Mouse (Mus musculus): ENCODE measurements around the gene Sema4d. TPM values are rescaled to one million over a fixed set of nuclear protein-coding genes. Genes with fewer than 3 reads are reported as not detected.
"Not testable (repeated sequence)": the region's sequence is repeated elsewhere in the genome, so short reads cannot be mapped to it uniquely, and the experiment has no call there.

The Sema4d gene
- 15.2 and 17.9 TPM in 2 replicates for polyA plus RNA-seq (2015; fragmentation: Nextera tagmentation; extraction: Ambion mirVana)

DNA sequence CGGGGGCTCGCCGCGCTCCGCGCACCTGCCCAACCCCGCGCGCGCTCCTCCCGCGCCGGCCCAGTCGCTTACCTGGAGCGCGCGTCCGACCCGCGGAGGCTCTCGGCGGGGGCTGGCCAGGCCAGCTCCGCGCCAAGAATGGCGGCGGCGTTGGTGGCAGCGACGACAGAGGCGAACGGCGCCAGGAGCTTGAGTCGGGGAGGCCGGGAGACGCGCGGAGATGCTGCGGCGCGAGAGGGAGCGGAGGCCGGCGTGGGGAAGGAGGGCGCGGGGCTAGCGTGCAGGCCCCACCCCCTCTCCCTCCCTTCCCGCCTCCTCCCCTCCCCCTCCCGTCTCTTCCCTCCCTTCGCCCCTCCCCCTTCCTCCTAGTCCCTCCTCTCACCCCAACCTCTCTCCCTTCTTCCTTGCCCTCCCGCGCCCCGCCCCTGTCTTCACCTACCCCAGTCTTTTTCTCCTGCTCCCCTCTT, at the start of gene Sema4d:
TSS of gene Sema4d (minus strand) at position 323 of the 467 bp plus-strand sequence.
- Histone ChIP-seq H3K27ac (replicated peaks) (peak within 1 kb of the TSS; percentile 83), H3K36me3 (no peaks in the 10 kb centered on the region), H3K4me1 (peaks cover 29% of the 10 kb centered on the region), H3K9me3 (replicated peaks) (no peaks in the 10 kb centered on the region), H3K9ac (replicated peaks) (peak within 1 kb of the TSS; percentile 86), H3K4me3 (replicated peaks) (peak within 1 kb of the TSS; percentile 90), H3K27me3 (replicated peaks) (peaks cover 5% of the 10 kb centered on the region; the same call in 1 of the 2 replicates), H3K4me2 (peak within 1 kb of the TSS; percentile 95)
- WGBS, result under 1% methylated on average over 33 of the region's 52 CpGs
- ATAC-seq (ENCODE audit: low FRiP score), result peak; percentile 79

DNA sequence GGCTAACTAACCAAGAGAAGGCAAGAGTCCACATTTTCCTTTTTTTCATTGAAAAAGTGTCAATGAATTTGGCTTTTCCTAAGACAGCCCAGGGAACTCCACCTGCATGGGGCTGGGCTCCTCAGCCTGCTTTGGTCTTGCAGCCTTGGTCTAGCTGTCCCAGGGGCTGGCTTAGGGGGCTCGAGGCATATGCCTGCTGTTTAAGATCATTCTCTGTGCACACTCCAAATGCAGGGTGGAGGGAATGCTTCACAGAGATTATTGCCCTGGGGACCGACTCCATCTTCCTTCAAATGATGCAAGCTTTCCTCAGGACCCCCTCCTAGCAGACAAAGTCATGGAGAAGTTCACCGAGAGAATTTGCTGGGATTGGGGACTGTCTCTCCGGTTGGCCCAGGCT, 49.8 kb upstream of the Sema4d start:
- Histone ChIP-seq H3K27ac (replicated peaks) (no peak overlapping the region), H3K9me3 (replicated peaks) (no peaks in the 10 kb centered on the region), H3K9ac (replicated peaks) (no peak overlapping the region), H3K27me3 (replicated peaks) (peaks cover 57% of the 10 kb centered on the region), H3K36me3 (no peaks in the 10 kb centered on the region), H3K4me2 (no peak overlapping the region), H3K4me1 (peaks cover 43% of the 10 kb centered on the region), H3K4me3 (replicated peaks) (no peak overlapping the region)
- WGBS, result 70% methylated on average over 4 of the region's 4 CpGs
- no peak for ATAC-seq (ENCODE audit: low FRiP score)

DNA sequence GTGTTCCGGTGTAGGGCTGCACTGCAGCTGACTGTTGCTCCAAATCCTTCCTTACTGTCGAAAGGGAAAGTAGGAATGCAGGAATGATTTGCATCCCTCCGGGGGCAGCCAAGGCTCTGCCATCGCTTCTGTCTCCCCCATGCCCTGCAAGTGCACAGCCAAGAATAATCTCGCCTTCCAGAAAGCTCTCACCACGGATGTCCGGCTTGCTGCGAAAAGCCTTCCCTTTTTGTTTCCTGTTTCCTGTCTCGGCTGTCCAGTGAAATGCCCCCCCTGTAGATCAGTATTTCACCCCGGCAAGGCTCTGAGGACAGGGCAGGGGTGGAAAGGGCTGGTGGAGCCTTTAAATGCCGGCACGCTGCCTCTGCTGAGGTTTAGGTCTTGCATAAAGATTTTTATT, 49.2 kb upstream of the Sema4d start:
- Histone ChIP-seq H3K4me2 (peak overlapping the region; percentile 4; the same call in 1 of the 2 replicates), H3K4me1 (peaks cover 38% of the 10 kb centered on the region), H3K36me3 (no peaks in the 10 kb centered on the region), H3K4me3 (replicated peaks) (no peak overlapping the region), H3K9me3 (replicated peaks) (no peaks in the 10 kb centered on the region), H3K27me3 (replicated peaks) (peaks cover 62% of the 10 kb centered on the region), H3K9ac (replicated peaks) (no peak overlapping the region), H3K27ac (replicated peaks) (no peak overlapping the region)
- WGBS, result 15% methylated on average over 12 of the region's 12 CpGs
- ATAC-seq (ENCODE audit: low FRiP score), result no peak

DNA sequence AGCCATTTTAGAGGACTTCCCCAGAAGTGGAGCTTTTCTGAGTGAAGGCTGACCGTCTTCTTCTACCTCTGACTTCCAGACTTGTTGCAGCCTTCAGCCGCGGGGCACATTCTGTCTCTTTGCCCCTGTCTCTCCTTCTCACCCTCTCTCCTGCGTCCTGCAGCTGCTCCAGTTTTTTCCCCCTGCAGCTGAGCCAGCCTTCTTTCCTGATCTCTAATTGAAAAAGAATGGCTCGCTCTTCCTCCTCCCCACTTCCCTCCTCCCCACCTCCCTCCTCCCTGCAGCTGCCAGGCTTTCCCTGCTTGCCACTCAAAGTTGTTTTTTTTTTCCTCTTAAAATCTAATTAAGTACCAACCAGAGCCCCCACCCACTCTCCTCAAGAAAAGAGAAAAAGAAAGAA, 48.6 kb upstream of the Sema4d start:
- no peaks in the 10 kb centered on the region for H3K36me3 ChIP-seq
- H3K27ac ChIP-seq (replicated peaks), result no peak overlapping the region
- peaks cover 32% of the 10 kb centered on the region for H3K4me1 ChIP-seq
- no peak for ATAC-seq (ENCODE audit: low FRiP score)
- peaks cover 62% of the 10 kb centered on the region for H3K27me3 ChIP-seq (replicated peaks)
- no peaks in the 10 kb centered on the region for H3K9me3 ChIP-seq (replicated peaks)
- H3K4me3 ChIP-seq (replicated peaks), result no peak overlapping the region
- H3K9ac ChIP-seq (replicated peaks), result no peak overlapping the region
- 8% methylated on average over 5 of the region's 5 CpGs for WGBS
- 0 out of 2 replicates have a peak overlapping the region, but pooled peaks have one; percentile 4 for H3K4me2 ChIP-seq

DNA sequence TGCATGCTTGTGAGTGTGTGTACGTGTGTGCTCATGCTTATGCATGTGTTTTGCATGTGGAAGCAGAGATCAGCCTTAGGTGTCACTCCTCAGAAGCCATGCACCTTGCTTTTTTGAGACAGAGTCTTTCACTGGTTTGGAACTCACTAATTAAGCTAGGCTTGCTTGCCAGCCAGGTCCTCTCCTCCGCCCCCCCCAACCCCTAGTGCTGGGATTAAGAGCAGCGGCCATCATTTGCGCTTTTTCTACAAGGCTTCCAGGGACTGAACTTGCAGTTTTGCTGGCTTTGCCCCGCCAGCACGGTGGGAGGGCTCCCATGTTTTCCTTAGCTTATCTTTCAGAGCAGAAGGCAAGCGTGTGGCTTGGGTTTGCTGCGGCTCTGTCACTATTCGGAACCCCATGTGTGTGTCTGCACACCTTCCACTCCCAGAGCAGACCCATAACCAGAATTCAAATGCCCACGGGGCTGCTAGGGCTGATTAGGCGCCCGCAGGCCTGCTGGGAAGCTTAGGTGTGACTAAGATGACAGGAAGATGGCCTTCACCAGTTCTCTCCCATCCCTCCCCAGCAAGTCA, 48.1 kb upstream of the Sema4d start:
- WGBS, result 23% methylated on average over 12 of the region's 12 CpGs
- Histone ChIP-seq H3K27ac (replicated peaks) (no peak overlapping the region), H3K4me2 (no peak overlapping the region), H3K9me3 (replicated peaks) (no peaks in the 10 kb centered on the region), H3K4me3 (replicated peaks) (no peak overlapping the region), H3K4me1 (peaks cover 27% of the 10 kb centered on the region), H3K36me3 (no peaks in the 10 kb centered on the region), H3K9ac (replicated peaks) (no peak overlapping the region), H3K27me3 (replicated peaks) (peaks cover 67% of the 10 kb centered on the region)
- ATAC-seq (ENCODE audit: low FRiP score), result no peak

DNA sequence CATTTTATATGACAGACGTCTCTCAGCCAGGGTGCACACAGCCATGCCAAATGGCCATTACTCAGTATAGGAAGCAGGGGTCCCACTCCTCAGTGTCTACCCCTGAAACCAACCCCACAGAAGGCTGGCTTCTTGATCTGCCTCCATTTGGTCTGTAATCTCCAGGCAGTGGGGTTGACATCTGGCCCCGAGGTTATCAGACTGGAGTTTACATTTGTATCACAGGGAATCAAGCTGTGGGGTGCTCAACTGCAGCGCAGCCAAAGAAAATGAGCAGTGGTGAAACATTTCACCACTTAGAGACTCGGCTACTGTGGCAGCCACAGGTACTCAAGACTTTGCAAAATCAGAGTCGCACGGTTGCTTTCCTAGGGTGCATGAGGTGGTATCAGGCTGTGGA, 47.2 kb upstream of the Sema4d start:
- ATAC-seq (ENCODE audit: low FRiP score), result no peak
- Histone ChIP-seq H3K27ac (replicated peaks) (no peak overlapping the region), H3K9me3 (replicated peaks) (no peaks in the 10 kb centered on the region), H3K36me3 (no peaks in the 10 kb centered on the region), H3K4me1 (peaks cover 22% of the 10 kb centered on the region), H3K27me3 (replicated peaks) (peaks cover 68% of the 10 kb centered on the region), H3K4me3 (replicated peaks) (no peak overlapping the region), H3K9ac (replicated peaks) (no peak overlapping the region), H3K4me2 (no peak overlapping the region)
- WGBS, result 65% methylated on average over 6 of the region's 6 CpGs

DNA sequence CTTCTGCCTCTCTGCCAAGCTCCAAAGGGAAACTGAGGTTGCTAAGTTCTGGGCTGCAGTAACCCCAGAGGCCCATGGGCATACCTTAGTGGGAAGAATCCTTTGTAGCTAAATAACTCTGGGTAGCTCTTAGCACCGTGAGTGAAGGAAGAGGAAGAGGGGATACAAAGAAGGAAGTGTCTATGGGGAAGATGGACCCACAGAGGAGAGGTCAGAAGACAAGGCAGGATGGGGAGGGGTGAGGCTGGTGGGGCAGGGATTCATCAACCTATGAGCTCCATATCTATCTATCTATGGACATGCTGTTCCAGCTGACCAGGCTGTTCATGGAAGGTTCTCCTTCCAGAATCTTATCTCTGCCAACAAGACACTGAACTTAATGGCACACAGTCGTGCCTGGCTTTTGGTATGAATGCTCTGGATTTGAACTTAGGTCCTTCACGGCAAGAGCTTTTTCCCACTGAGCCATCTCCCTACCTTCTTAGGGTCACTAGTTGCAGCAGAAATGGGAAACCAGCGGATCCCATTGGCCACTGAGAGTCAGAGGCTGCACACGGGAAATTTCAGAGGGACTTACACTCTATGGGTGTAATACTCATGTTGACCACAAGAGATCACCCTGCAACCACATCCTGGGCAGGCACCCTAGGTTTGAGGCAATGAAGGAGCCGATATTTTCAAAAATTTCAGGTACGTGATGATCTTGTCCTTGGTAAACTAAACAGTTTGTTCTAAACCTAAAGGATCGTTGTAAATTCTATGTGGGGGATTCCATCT, 45.9 kb upstream of the Sema4d start:
- H3K9ac ChIP-seq (replicated peaks), result no peak overlapping the region
- peaks cover 68% of the 10 kb centered on the region for H3K27me3 ChIP-seq (replicated peaks)
- peaks cover 16% of the 10 kb centered on the region for H3K4me1 ChIP-seq
- H3K36me3 ChIP-seq, result no peaks in the 10 kb centered on the region
- no peak overlapping the region for H3K27ac ChIP-seq (replicated peaks)
- no peak for ATAC-seq (ENCODE audit: low FRiP score)
- H3K9me3 ChIP-seq (replicated peaks), result no peaks in the 10 kb centered on the region
- 23% methylated on average over 8 of the region's 8 CpGs for WGBS
- no peak overlapping the region for H3K4me3 ChIP-seq (replicated peaks)
- no peak overlapping the region for H3K4me2 ChIP-seq

DNA sequence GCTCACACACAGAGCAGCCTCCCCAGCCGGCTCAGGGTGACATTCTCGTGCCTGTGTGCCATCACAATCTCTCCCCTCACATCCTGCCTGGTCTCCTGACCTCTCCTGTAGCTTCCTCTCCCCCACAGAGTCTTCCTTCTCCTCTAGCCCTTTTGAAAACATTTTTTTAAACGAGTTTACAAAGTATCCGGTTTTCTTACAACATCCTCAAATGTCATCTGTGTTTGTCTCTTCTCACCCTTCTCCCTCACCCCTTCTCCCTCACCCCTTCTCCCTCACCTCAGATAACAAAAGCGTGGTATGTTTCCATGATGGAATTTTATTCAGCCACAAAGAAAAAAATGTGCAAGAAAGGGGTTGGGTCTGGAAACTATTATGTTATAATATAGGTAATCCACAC, 43.9 kb upstream of the Sema4d start:
- no peak for ATAC-seq (ENCODE audit: low FRiP score)
- Histone ChIP-seq H3K27ac (replicated peaks) (no peak overlapping the region), H3K9me3 (replicated peaks) (no peaks in the 10 kb centered on the region), H3K4me2 (no peak overlapping the region), H3K4me3 (replicated peaks) (no peak overlapping the region), H3K27me3 (replicated peaks) (peaks cover 50% of the 10 kb centered on the region), H3K9ac (replicated peaks) (no peak overlapping the region), H3K36me3 (no peaks in the 10 kb centered on the region), H3K4me1 (peaks cover 13% of the 10 kb centered on the region)
- whole genome bisulfite sequencing, result 65% methylated on average over 5 of the region's 5 CpGs

DNA sequence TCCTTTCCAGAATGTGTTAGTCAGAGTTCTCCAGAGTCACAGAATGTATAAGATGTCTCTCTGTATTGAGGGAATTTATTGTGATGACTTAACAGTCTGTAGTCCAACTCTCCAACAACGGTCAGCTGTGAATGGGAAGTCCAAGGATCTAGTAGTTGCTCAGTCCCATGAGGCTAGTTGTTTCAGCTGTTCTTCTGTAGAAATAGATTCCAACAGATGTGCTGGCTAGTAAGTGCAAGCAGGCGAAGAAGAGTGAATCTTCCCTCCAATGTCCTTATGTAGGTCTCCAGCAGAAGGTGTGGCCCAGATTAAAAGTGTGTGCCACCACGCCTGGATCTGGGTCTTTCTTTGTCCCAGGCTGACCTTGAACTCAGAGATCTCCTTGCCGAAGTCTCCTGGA, 41.7 kb upstream of the Sema4d start:
- not testable (repeated sequence) for H3K9ac ChIP-seq (replicated peaks); ATAC-seq (ENCODE audit: low FRiP score); H3K4me2 ChIP-seq; H3K9me3 ChIP-seq (replicated peaks); H3K27ac ChIP-seq (replicated peaks); H3K4me3 ChIP-seq (replicated peaks); H3K36me3 ChIP-seq; H3K4me1 ChIP-seq
- 83% methylated on average over 4 of the region's 4 CpGs for WGBS
- H3K27me3 ChIP-seq (replicated peaks), result peaks cover 29% of the 10 kb centered on the region

DNA sequence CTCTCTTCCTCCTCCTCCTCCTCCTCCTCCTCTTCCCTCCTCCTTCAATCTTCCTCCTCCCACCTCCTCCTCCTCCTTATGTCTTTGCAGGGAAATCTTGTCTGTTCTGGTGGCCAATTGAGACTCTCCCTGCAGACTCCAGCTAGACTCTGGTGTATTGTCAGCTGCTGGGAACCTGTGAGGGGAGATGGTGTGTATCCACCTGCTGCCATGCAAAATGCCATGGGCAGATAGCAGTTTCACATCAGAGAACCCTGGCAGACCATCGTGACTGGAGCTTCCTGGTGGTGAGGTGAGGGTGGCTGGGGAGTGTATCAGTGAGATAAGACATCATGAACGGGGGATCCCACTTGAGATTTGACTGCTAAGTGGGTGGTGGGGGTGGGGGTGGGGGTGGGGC, 41.0 kb upstream of the Sema4d start:
- no peak overlapping the region for H3K27ac ChIP-seq (replicated peaks)
- peaks cover 23% of the 10 kb centered on the region for H3K27me3 ChIP-seq (replicated peaks)
- no peak overlapping the region for H3K4me2 ChIP-seq
- peaks cover 3% of the 10 kb centered on the region; the same call in 1 of the 2 replicates for H3K4me1 ChIP-seq
- H3K9ac ChIP-seq (replicated peaks), result no peak overlapping the region
- no peaks in the 10 kb centered on the region for H3K36me3 ChIP-seq
- 64% methylated on average over 2 of the region's 2 CpGs for WGBS
- no peaks in the 10 kb centered on the region for H3K9me3 ChIP-seq (replicated peaks)
- H3K4me3 ChIP-seq (replicated peaks), result no peak overlapping the region
- ATAC-seq (ENCODE audit: low FRiP score), result no peak

DNA sequence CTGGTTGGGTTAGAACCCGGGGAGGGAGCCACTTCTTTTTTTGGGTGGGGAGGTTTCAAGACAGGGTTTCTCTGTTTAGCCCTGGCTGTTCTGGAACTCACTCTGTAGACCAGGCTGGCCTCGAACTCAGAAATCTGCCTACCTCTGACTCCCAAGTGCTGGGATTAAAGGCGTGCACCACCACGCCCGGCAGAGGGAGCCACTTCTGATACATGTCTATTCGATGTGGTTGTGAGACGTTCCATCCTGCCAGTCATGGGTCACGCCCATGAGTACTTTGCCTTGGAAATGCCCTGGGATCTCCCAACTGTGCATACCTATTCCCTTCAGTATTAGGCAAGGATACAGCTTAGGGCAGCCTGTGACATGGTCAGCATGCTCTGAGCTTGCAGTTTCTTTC, 40.5 kb upstream of the Sema4d start:
- not testable (repeated sequence) for ATAC-seq (ENCODE audit: low FRiP score); H3K4me3 ChIP-seq (replicated peaks); H3K9ac ChIP-seq (replicated peaks); H3K36me3 ChIP-seq; H3K4me2 ChIP-seq; H3K27ac ChIP-seq (replicated peaks); H3K4me1 ChIP-seq; H3K9me3 ChIP-seq (replicated peaks)
- peaks cover 18% of the 10 kb centered on the region for H3K27me3 ChIP-seq (replicated peaks)
- 52% methylated on average over 8 of the region's 8 CpGs for WGBS

DNA sequence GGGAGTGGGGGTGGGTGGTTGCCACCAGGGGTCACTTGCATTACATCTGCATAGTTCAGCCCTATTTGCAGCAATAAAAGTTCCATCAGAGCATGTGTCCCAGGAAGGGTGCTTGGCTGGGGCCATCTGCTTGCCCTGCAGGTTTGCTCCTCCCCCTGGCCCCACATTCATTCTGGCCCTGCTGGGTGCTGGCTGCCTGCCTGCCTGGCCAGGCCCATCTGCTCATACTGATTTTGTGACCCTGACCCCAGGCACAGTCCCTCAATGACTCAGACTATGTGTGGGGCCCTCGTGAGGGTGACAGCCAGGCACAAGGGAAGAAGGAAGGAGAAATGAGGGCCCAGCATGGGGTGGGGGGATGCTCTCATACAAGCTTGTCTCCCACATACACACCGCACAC, 40.1 kb upstream of the Sema4d start:
- Histone ChIP-seq H3K9me3 (replicated peaks) (no peaks in the 10 kb centered on the region), H3K4me3 (replicated peaks) (no peak overlapping the region), H3K36me3 (no peaks in the 10 kb centered on the region), H3K4me1 (peaks cover 3% of the 10 kb centered on the region; the same call in 1 of the 2 replicates), H3K4me2 (no peak overlapping the region), H3K27ac (replicated peaks) (no peak overlapping the region), H3K9ac (replicated peaks) (no peak overlapping the region), H3K27me3 (replicated peaks) (peaks cover 14% of the 10 kb centered on the region)
- ATAC-seq (ENCODE audit: low FRiP score), result no peak
- WGBS, result 24% methylated on average over 2 of the region's 2 CpGs
